Mouse (Mus musculus) embryo, embryonic 9.5 days (tissue): ENCODE results near the gene Ap3m1.

Experiments
- DNase-seq: peaks from one replicate; pipeline ENCODE4 v3.0.0-alpha.2; 2017; ENCODE audit errors: extremely low spot score

Ap3m1 gene

GRCm38 (mm10) chr14:21073981-21074380 is 21.7 kb upstream of the Ap3m1 start:
- DNase-seq = no peak

GRCm38 (mm10) chr14:21069594-21069993 is 17.3 kb upstream of the Ap3m1 start:
- DNase-seq = no peak

GRCm38 (mm10) chr14:21065490-21066162 is 13.3 kb upstream of the Ap3m1 start:
- no peak for DNase-seq

GRCm38 (mm10) chr14:21064321-21064720 is 12.0 kb upstream of the Ap3m1 start:
- no peak for DNase-seq

GRCm38 (mm10) chr14:21062766-21063513 is 10.6 kb upstream of the Ap3m1 start:
- DNase-seq = no peak

- no peak for DNase-seq
Measured at GRCm38 (mm10) chr14:21058972-21059371, 6.7 kb upstream of the Ap3m1 start.

GRCm38 (mm10) chr14:21053586-21053985 is 1.3 kb upstream of the Ap3m1 start:
- no peak for DNase-seq

- no peak for DNase-seq
Measured at GRCm38 (mm10) chr14:21053151-21053550, 843 bp upstream of the Ap3m1 start.

GRCm38 (mm10) chr14:21052781-21053130 is 448 bp upstream of the Ap3m1 start:
- DNase-seq = peak; percentile 84

GRCm38 (mm10) chr14:21051380-21052111 is 762 bp downstream of the Ap3m1 start:
- DNase-seq = no peak

GRCm38 (mm10) chr14:21050734-21051133 is 1.6 kb downstream of the Ap3m1 start:
- DNase-seq = no peak

- DNase-seq = no peak
Measured at GRCm38 (mm10) chr14:21048879-21049278, 3.4 kb downstream of the Ap3m1 start.

- no peak for DNase-seq
Measured at GRCm38 (mm10) chr14:21047840-21048239, 4.5 kb downstream of the Ap3m1 start.

- no peak for DNase-seq
Measured at GRCm38 (mm10) chr14:21039623-21040022, 12.7 kb downstream of the Ap3m1 start.

GRCm38 (mm10) chr14:21039077-21039476 is 13.2 kb downstream of the Ap3m1 start:
- DNase-seq = no peak

- DNase-seq = no peak
Measured at GRCm38 (mm10) chr14:21034791-21035190, 17.5 kb downstream of the Ap3m1 start.

GRCm38 (mm10) chr14:21034271-21034670 is 18.0 kb downstream of the Ap3m1 start:
- DNase-seq = no peak

- peak; percentile 25 for DNase-seq
Measured at GRCm38 (mm10) chr14:21031783-21032511, 20.4 kb downstream of the Ap3m1 start.

- DNase-seq = no peak
Measured at GRCm38 (mm10) chr14:21029025-21029659, 23.2 kb downstream of the Ap3m1 start.

- DNase-seq = no peak
Measured at GRCm38 (mm10) chr14:21027542-21027941, 24.8 kb downstream of the Ap3m1 start.

GRCm38 (mm10) chr14:21020435-21020834 is 31.9 kb downstream of the Ap3m1 start:
- DNase-seq = no peak

GRCm38 (mm10) chr14:21018977-21019376 is 33.3 kb downstream of the Ap3m1 start:
- peak; percentile 45 for DNase-seq
